Mouse (Mus musculus): ENCODE results near the gene Sumf1. TPM values are rescaled to one million over a fixed set of nuclear protein-coding genes. Genes with fewer than 3 reads are reported as not detected.

The Sumf1 gene
- total RNA-seq, 4 experiments from 2014 or later: 23.3 to 26.6 (median 24.4) TPM

DNA sequence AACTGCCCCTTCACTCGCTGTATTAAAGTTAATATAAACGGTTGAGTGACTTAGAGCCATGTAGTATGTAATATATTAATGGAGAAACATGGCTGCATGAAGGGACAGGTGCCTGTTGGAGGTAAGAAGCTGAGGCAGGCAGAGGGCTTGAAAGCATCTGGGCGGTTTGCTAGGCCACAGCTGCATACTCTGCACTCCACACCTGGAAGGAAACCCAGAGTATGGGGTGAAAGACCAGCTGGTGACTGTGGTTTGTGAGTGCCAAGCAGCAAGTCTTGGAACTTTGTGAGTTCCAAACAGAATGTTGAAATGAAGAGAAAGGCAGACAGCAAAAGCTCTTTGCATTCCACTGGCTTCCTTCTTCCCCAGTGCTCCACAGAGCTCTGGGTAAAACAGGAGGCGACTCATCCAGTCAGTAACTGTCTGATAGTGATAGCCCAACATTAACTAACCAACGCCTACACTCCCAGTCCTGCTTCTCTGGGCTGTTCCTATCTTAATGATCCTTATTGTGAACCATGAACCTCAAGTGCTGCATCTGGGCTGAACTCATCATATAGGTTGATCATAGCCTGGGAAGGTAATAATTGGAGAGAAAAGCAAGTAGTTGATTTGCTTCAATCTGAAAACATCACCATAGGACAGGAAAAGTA lies 21.7 kb upstream of the Sumf1 start:
- no peak for DNase-seq (ENCODE audit: low spot score in 2 of 2)

DNA sequence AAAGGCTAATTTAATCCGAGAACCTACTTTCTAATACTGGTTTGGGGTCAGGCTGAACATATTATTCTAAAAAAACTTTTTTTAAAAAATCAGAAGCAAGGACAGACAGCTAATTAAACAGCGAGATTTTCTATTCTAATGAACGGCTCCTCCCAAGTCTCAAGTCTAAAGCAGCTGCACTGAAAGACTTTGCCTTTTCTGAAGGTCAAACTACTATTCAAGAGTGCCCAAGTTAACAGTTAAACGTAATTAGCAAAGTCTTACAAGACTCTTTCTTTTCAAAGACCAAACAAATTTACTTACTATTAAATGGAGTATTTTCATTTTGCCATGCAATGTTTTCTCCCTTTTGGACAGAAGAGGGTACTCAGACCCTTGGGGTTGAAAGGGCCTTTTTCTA lies 20.8 kb upstream of the Sumf1 start:
- DNase-seq (ENCODE audit: low spot score in 2 of 2): no peak

DNA sequence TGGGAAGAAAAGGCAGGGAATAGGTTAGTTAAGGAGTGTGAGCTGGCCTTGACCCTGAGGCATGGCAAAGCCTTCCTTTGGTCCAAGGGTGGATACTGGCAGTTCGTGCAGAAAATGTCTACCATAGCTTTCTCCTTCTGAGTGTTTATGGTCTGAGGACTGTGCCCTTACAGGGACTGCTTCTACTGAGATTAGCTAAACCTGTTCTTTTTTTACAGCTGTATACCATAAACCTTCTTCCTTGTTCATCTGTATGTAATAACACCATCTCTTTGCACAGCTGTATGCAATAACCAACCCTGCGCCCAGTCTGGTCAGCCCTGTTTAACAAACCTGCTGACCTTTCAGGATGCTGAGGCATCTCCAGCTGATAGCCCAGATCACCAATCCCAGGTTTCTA lies 18.9 kb upstream of the Sumf1 start:
- no peak for DNase-seq (ENCODE audit: low spot score in 2 of 2)

DNA sequence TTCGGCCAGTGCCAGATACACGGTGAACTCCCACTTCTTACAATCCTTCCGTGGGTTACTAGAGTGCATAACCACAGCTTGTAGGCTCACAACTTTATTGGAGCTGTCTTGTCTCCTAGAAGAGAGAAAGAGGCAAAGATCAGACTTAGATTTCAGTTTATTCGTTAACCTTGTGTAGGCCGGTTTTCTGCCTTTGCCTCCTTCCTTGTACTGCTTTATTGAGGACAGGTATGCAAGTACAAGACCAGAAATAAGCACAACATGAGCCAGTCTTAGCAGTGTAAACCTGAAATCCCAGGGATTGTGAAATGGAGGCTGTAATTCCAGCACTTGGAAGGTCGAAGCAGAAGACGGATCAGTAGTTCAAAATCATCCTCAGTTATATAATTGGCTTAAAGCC lies 12.9 kb upstream of the Sumf1 start:
- no peak for DNase-seq (ENCODE audit: low spot score in 2 of 2)

DNA sequence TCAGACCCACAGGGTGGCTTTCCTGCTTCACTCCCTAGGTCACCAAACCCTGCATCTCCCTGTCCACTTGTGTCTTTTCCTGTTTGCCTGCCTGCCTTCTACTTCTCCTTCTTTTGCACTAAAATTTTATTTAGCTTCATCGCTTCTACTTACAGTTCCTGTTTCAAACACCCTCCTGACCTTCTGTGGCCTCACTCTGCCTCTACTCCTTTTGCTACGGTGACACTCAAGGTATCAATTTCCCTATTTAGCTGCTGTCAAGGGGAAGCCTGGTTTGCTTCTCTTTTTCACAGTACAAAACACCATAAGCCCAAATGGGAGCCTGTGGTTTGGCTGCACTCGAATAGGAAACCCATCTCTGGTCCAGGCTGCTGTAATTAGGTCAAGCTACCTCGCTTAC lies 11.7 kb upstream of the Sumf1 start:
- DNase-seq (ENCODE audit: low spot score in 2 of 2): no peak

DNA sequence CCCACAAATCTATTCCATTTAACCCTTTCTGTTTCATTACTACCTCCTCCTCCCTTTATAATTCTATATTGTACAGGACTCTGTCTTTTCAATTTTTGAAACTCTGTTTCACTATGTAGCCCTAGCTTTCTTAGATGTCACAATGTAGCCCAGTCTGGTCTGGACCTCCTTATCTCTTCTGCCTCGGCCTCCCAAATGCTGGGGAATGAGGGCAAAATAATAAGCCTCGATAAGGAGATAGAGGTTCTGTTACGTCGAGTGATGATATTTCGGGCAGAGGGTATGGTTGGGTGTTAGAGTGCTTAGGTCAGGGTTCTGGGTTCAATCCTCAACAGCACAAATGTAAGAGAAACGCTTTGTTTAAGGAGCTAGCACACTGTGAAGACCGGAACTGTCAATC lies 11.3 kb upstream of the Sumf1 start:
- DNase-seq (ENCODE audit: low spot score in 2 of 2): no peak

DNA sequence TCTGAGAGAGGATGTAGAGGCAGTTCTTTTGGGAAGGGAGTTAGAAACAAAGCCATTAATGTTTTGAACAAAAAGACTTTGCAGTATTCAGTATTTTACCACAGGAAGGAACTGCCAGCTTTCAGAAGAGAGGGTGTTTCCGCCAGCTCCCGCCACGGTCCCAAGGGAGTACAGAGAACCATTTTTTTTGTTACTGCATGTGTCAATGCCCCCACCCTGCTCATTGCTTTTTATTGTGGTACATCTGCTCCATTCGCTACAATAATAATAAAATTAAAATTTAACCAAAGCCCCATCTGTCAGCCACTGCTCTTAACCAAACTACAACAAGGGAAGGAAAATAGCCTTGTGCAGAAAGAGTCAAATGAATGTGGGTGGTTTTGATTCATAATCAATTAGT lies 7.2 kb upstream of the Sumf1 start:
- no peak for DNase-seq (ENCODE audit: low spot score in 2 of 2)

DNA sequence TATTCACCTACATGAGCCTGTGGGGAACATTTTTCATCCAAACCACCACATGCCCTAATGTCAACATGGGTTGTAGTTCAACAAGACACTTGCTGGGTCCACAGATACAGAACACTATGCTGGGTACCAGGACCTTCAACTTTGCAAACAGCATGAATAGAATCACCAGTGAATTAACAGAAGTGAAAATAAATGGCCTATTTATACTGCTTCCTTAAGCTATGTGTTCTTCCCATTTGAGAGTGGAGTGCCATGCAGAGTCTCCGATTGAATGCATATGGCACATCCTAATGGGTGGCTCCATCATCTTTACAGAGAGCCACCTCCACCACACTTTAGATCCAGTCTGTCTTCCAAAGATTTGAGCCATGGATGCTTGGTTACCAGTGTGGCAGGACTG lies 5.3 kb upstream of the Sumf1 start:
- DNase-seq (ENCODE audit: low spot score in 2 of 2): no peak

DNA sequence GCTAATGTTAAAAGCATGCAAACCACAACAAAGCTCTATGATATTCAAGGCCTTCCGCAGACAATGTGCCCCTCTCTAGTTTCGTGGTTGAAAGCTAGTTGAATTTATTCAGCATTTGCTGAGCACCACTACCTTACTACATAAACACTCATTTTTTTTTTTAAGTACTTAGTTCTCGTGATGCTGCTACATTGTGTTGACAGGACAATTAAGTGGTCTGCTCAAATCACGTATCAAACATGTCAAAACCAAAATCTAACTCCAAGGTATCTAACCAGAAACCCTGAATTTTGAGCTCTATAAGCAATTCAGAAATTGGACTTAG lies 265 bp upstream of the Sumf1 start:
- no peak for DNase-seq (ENCODE audit: low spot score in 2 of 2)

DNA sequence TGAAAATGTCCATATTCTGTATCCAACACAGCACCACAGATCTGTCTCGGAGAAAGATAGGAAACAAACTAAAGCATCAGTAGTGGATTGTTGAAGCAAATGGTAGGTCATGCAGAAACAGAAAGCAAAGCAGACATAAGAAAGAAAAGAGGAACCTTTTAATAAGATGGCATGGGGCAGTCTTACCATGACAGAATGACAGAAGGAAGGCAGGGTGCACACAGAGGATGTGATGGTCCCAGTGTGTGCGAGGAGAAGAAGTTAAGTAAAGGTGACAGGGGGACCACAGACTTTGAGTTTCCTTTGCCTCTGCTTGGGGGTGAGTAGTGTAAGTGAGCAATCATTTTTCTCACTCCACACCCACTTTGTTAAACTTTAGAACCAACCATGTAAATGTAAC lies 6.3 kb downstream of the Sumf1 start:
- no peak for DNase-seq (ENCODE audit: low spot score in 2 of 2)

DNA sequence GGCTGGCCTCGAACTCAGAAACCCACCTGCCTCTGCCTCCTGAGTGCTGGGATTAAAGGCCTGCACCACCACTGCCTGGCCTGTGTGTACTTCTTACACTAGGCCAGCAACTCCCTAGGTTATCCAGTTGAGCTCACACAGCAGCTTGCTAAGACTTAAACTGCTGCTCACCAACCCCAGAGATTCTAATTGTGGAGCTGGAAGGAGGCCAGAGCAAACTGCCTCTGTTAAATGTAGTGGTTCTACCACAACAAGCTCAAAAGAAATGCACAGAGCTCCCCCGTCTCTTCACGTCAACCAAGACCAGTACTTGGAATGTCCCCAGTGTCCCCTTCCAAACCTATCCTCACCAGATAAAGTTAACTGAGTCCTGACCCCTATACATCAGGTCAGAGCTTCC lies 11.2 kb downstream of the Sumf1 start:
- no peak for DNase-seq (ENCODE audit: low spot score in 2 of 2)

DNA sequence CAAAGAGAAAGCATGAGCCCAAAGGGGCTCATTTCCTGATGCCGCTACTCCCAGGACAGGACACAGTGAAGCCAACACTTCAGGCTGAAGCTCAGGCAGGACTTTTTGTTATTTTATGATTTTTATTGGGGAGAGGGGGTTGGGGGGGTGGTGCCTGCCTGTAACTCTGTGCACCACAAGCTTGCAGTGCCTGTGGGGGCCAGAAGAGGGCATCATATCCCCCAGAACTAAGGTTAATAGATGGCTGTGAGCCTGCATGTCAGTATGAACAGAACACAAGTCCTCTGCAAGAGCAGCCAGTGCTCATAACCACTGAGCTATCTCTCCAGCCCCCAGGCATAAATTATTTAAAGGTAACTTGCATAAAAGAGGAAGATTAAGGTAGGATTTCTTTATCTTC lies 13.2 kb downstream of the Sumf1 start:
- DNase-seq (ENCODE audit: low spot score in 2 of 2): no peak

DNA sequence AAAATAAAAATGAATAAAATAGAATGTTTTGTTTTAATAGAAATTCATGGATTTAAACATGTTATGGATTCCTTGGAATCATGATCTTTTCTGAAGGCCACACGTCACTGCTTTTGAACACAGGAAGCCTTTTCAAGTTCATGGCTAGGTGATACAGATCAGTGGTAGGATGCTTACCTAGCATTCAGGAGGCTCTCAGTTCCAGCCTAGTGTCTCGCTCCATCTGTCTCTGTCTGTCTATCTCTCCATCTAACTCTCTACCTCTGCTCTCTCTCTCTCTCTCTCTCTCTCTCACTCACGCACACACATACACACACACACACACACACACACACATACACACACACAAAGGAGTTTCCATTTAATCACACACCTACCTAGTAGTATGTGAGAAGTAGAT lies 15.9 kb downstream of the Sumf1 start:
- no peak for DNase-seq (ENCODE audit: low spot score in 2 of 2)

DNA sequence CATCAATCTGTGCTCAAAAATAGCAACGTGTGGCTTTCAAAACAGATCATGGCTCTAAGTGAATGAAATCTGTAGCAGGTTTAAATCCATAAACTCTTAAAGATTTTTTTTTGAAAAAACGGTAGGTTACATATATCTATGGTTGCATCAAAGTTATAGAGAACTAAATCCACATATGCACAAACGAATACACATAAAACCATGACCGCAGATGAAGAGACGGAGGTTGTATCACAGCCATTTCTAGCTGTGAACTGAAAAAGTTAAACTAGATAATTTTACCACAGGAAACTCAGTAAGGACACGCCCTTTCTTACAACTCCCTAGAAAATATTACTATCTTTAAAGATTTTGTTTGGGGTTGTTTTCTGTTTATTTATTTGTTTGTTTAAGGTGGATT lies 16.7 kb downstream of the Sumf1 start:
- no peak for DNase-seq (ENCODE audit: low spot score in 2 of 2)

DNA sequence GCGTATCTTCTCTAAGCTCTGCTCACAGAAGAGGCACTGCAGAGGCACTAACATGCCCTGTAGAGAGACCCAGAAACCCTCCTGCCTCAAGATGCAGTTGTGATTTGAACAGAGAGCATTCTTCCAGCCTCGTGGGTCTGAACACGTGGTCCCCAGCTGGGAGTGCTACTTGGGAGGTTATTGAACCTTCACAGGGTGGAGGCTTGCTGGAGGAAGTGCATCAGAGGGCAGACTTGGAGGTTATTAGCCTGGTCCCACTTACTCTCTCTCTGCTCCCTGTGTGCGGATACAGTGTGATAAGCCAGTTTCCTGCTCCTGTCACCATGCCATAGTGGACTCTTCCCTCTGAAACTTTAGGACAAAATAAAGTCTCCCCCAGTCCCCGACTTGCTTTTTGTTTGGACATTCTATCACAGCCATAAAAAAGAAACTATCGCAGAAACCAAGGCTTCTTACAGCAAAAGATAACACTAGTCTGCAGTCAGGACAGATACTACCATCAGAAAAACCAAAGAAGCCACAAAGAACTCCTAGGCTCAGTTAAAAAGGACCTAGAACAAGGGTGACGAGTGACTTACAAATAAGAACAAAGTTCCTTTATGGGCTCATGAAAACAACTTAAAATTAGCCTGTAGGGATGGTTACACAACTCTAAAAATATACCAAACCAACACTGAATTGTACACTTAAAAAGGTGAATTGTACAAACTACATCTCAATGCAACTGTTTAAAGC lies 17.3 kb downstream of the Sumf1 start:
- no peak for DNase-seq (ENCODE audit: low spot score in 2 of 2)

DNA sequence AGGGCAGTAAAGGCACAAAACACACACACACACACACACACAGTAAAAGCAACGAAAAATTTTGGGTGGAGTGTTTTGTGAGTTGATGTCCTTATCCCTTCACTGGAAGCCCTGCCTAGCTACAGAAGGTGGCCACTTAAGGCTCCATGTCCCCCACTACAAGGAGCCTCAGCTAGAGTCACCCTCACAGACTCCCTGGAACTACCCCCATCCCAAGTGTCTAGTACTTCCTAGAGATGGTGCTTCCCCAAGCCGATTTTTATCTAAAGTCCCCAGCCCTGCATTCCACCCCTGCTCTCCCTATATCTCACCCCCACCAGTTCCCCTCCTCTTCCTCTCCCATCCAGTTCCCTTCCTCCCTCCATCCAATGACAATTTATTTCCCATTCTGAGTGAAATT lies 19.8 kb downstream of the Sumf1 start:
- no peak for DNase-seq (ENCODE audit: low spot score in 2 of 2)

DNA sequence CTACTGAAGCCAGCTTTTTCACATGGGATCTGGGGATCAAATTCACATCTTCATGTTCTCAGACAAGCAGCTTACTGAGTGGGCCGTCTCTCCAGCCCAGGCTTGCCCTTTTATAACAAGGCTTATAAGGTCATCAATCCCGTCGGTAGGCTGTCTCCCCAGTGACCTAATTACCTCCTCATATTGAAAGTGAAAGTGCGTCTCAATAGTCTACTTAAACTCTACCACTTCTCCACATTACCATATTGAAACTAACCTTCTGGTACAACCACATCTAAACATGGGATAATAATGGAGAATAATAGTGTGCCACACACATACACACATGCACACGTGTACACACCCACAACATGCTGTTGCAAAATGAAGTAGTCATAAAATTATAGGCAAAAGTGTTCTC lies 20.4 kb downstream of the Sumf1 start:
- no peak for DNase-seq (ENCODE audit: low spot score in 2 of 2)

DNA sequence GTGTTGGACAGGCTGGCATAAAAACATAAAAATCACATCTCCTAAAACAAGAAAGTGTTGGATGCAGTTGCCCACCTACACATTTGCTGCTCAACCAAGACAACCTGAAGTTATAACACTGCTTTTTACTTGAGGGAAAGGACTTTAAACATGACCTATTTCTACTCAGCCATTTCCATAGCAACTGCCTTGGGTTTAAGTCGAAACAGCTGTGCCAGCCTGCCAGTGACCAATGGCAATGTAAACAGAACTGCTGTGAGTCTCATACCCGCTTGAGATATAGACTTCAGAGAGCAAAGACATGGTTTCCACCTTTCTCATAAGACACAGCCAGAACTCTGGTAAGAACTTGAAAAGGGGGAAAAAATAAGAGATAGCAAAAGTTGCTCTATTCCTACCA lies 24.8 kb downstream of the Sumf1 start:
- no peak for DNase-seq (ENCODE audit: low spot score in 2 of 2)

DNA sequence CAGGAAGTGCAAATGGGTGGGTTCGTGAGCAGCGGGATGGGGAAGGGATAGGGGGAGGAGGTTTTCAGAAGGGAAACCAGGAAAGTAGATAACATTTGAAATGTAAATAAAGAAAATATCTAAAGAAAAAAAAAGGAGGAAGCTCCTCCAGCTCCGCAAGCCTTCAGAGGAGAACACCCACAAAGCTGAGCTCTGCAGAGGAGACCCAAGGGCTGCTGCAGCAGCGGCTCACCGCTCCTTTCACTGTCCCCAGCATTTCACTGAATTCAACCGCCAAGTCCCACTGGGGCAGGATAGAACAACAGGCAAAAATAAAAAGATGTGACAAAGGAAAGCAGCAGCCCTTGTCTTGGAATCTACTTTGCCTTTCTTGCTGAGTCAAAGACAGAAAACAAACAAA lies 28.5 kb downstream of the Sumf1 start:
- no peak for DNase-seq (ENCODE audit: low spot score in 2 of 2)

DNA sequence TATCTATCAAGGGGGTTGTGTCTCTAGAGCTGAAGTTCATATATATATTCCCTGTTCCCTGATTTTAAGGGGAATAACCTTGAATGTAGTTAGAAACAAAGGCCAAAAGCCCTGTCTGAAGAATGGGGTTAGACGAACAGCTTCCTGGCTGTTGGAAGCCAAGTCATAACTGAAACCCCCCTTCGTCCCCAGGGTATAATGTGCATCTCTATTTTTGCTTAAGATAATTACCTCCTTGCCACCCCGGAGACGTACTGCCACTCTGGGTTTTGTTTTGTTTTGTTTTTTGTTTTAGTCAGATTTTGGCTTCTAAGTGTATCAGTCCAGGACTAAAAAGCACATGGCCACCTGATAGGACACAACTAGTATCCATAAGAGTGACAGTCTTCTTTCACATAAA lies 31.1 kb downstream of the Sumf1 start:
- no peak for DNase-seq (ENCODE audit: low spot score in 2 of 2)

DNA sequence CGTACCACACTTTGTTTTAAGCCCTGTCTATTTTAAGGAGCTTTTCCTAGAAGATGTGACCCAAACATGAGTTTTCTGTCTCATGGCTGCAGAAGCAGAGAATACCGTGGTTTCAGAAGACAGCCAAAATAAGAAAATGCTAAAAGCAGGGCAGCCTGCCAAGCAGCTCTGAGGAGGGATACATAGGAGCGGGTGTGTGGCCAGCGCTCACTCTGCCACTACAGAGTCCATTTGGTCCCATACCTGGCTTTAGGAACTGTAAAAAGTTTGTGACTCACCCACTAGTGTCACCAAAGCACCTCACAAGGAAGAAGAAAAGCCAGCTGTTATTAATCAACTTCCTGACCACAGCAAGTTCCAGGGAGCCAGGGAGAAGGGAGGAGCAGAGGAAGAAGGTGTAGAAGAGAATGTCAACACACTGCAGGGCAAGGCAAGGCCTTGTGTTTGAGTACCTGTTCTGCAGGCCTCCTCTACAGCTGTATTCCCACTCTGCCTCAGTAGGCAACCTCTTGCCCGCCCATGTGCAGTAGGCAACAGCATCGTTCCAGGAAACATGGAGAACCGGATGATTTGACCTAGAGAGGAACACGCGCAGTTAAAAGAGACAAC lies 32.6 kb downstream of the Sumf1 start:
- peak in 1 of 2 experiments; percentile 53 for DNase-seq (ENCODE audit: low spot score in 2 of 2)

DNA sequence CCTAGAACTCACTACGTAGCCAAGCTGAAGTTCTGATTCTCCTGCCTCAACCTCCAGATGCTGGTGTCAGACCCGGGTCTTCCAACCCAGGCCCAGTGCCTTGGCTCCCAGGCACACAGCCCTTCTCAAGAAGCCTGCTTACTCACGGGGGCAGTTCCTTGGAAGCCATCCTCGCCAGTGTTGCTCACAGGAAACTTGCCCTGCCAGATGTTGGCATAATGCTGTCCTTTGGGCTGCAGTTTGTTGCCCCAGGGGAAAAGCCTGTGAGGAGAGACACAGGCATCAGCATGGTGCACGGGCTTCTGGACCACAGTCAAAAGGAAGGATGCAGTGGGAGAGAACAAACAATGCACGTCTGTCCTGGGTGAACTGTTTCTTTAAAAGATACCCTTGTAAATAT lies 33.3 kb downstream of the Sumf1 start:
- DNase-seq (ENCODE audit: low spot score in 2 of 2): no peak

DNA sequence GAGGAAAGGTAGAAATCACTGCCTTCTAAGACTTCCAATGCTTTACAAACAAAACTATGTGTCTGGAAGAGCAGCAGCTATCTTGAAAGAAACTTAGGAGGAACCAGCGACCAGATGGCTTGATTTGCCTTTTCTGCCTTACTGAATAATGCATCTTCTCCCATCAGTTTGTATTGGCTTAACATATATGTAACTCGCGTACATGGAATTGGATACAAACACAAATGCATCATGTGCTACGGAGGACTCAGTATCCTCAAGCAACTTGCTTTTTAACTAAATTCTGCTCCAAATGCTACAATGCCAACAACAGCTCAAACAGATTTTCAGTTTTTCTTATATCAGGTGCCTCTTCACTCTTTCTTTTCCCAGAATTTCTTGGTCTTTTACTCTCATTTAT lies 36.1 kb downstream of the Sumf1 start:
- no peak for DNase-seq (ENCODE audit: low spot score in 2 of 2)
